In the genomic region with DNA sequence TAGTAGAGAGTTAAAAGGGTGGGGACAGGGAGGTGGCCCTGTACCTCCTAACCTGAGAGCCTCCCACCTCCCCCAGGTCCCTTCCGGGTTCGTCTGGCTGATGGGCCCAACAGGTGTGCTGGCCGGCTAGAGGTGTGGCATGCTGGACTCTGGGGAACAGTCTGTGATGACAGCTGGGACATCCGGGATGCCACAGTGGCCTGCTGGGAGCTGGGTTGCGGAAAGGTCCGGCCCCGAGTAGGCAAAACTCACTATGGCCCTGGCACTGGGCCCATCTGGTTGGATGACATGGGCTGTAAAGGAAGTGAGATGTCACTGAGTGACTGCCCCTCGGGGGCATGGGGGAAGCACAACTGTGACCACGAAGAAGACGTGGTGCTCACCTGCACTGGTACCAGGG, we compare ENCODE assay signal across 28 mouse cellular contexts. TPM values are rescaled to one million over a fixed set of nuclear protein-coding genes. Genes with fewer than 3 reads are reported as not detected.
DNase-seq lines count a peak whose midpoint lies in the region; ATAC-seq and TF ChIP-seq lines count a peak whose summit lies in the region.
"Had no signal": no experiment of that assay in that cellular context is flagged by ENCODE, and none has a peak within 500 bp of the region (broad histone marks: within the 10 kb centered on the region; RNA-seq: fewer than 3 reads in every experiment).

No protein-coding gene starts in this region.

- ATAC-seq in hindbrain, embryonic 13.5 days (ENCODE audit: low FRiP score), result no peak
- no peak for ATAC-seq in hindbrain, embryonic 16.5 days
- ATAC-seq in limb, embryonic 12.5 days (ENCODE audit: insufficient number of reproducible peaks, insufficient read depth, low FRiP score, low TSS enrichment, low read depth), result 0 out of 2 replicates have a peak, but pooled peaks have one; percentile 7
- ATAC-seq in frontal cortex, adult (ENCODE audit: low TSS enrichment), result no peak
- ATAC-seq: CD4-positive, CD25-positive, alpha-beta regulatory T cell, adult 4 months; forebrain, embryonic 14.5 days; forebrain, embryonic 16.5 days had no signal

- no peak overlapping the region for H3K4me2 ChIP-seq in hindbrain, embryonic 13.5 days
- no peak overlapping the region for H3K4me2 ChIP-seq in hindbrain, embryonic 16.5 days (ENCODE audit: low read length)
- H3K4me2 ChIP-seq in CH12.LX (ENCODE audit: insufficient read depth, low read depth, poor library complexity, severe bottlenecking), result no peak overlapping the region
- H3K4me2 ChIP-seq in limb, embryonic 12.5 days, result no peak overlapping the region
- H3K4me2 ChIP-seq: embryonic facial prominence, embryonic 13.5 days; embryonic facial prominence, embryonic 15.5 days; forebrain, embryonic 12.5 days had no signal

- no peak overlapping the region for H3K4me3 ChIP-seq in hindbrain, embryonic 13.5 days
- no peak overlapping the region for H3K4me3 ChIP-seq in hindbrain, embryonic 16.5 days (ENCODE audit: low read length)
- H3K4me3 ChIP-seq in CH12.LX (replicated peaks in 1 of 3; ENCODE audit: low read depth in 2 of 3, low read length in 2 of 3, poor library complexity in 1 of 3), result peak overlapping the region in 1 of 3 experiments; percentile 14
- H3K4me3 ChIP-seq in limb, embryonic 12.5 days (replicated peaks), result no peak overlapping the region
- H3K4me3 ChIP-seq: embryonic facial prominence, embryonic 13.5 days; embryonic facial prominence, embryonic 15.5 days; erythroblast, embryonic 14.5 days; forebrain, embryonic 10.5 days; forebrain, embryonic 12.5 days had no signal

- TF ChIP-seq POLR2A in CH12.LX (IDR thresholded peaks at IDR 0.05; ENCODE audit: low read depth, low read length), result no peak

- dilution Hi-C loops in CH12.LX (cut with MboI; ENCODE audit: extremely low pct_ligation_motif_present, extremely low pct_unique_long_range_greater_than_20kb, low sequenced_read_pairs), result no loop called here

- no peaks in the 10 kb centered on the region for H3K36me3 ChIP-seq in hindbrain, embryonic 13.5 days
- H3K36me3 ChIP-seq in hindbrain, embryonic 16.5 days (ENCODE audit: control insufficient read depth, insufficient read depth, low read length), result no peaks in the 10 kb centered on the region
- peaks cover 0 to 2% of the 10 kb centered on the region in 2 experiments for H3K36me3 ChIP-seq in CH12.LX (replicated peaks in 1 of 2; ENCODE audit: control insufficient read depth in 1 of 2, insufficient read depth in 1 of 2, low read length in 1 of 2)
- H3K36me3 ChIP-seq in limb, embryonic 12.5 days, result no peaks in the 10 kb centered on the region
- H3K36me3 ChIP-seq: embryonic facial prominence, embryonic 13.5 days; embryonic facial prominence, embryonic 15.5 days; forebrain, embryonic 10.5 days; forebrain, embryonic 12.5 days had no signal

- in situ Hi-C loops in CH12.LX (cut with MboI; ENCODE audit: low pct_ligation_motif_present, low pct_unique_long_range_greater_than_20kb, low sequenced_read_pairs), result no loop called here

- H3K27ac ChIP-seq in hindbrain, embryonic 13.5 days, result no peak overlapping the region
- H3K27ac ChIP-seq in hindbrain, embryonic 16.5 days (ENCODE audit: low read depth, low read length), result no peak overlapping the region
- H3K27ac ChIP-seq in CH12.LX (ENCODE audit: insufficient read depth, low read depth), result no peak overlapping the region
- H3K27ac ChIP-seq in limb, embryonic 12.5 days, result no peak overlapping the region
- H3K27ac ChIP-seq: embryonic facial prominence, embryonic 13.5 days; embryonic facial prominence, embryonic 15.5 days; forebrain, embryonic 10.5 days; forebrain, embryonic 12.5 days had no signal

- no peaks in the 10 kb centered on the region for H3K79me2 ChIP-seq in CH12.LX (replicated peaks; ENCODE audit: control insufficient read depth, extremely low read depth, insufficient read depth, poor library complexity, severe bottlenecking)

- H3K9ac ChIP-seq in hindbrain, embryonic 13.5 days, result peak overlapping the region; percentile 24; the same call in 1 of the 2 replicates
- no peak overlapping the region for H3K9ac ChIP-seq in hindbrain, embryonic 16.5 days (ENCODE audit: low read depth, low read length)
- no peak overlapping the region for H3K9ac ChIP-seq in CH12.LX (ENCODE audit: insufficient read depth, low read depth)
- no peak overlapping the region for H3K9ac ChIP-seq in limb, embryonic 12.5 days (replicated peaks)
- H3K9ac ChIP-seq: embryonic facial prominence, embryonic 13.5 days; embryonic facial prominence, embryonic 15.5 days; forebrain, embryonic 12.5 days had no signal

- peak; percentile 7 for DNase-seq in cerebellum, adult 8-10 months
- DNase-seq in cerebellum, postnatal 4 days (ENCODE audit: low spot score in 2 of 2), result no peak
- DNase-seq in CH12.LX (ENCODE audit: extremely low read depth), result peak; percentile 31
- DNase-seq: adrenal gland, adult 2 months; adrenal gland, postnatal 10 days; adrenal gland, postnatal 25 days; B cell, adult 2 months; cerebellum, adult 11 months; cerebellum, adult 18-20 months; cerebellum, adult 9-10 months; cerebellum, postnatal 10 days; cerebellum, postnatal 25 days; embryo, embryonic 11 days had no signal

- no peak for TF ChIP-seq RAD21 in CH12.LX (IDR thresholded peaks at IDR 0.05; ENCODE audit: low read depth, low read length)

- H3K9me3 ChIP-seq in hindbrain, embryonic 13.5 days, result 0 out of 2 replicates have a peak, but pooled peaks cover 3% of the 10 kb centered on the region
- H3K9me3 ChIP-seq in hindbrain, embryonic 16.5 days (ENCODE audit: control insufficient read depth, low read length), result no peaks in the 10 kb centered on the region
- peaks cover 5% of the 10 kb centered on the region for H3K9me3 ChIP-seq in CH12.LX (replicated peaks; ENCODE audit: low read length)
- peaks cover 6% of the 10 kb centered on the region for H3K9me3 ChIP-seq in limb, embryonic 12.5 days
- H3K9me3 ChIP-seq: embryonic facial prominence, embryonic 13.5 days; embryonic facial prominence, embryonic 15.5 days had no signal

- TF ChIP-seq EP300 in CH12.LX (IDR thresholded peaks at IDR 0.05; ENCODE audit: low read length), result no peak

- H3K4me1 ChIP-seq in hindbrain, embryonic 13.5 days (replicated peaks), result no peaks in the 10 kb centered on the region
- no peaks in the 10 kb centered on the region for H3K4me1 ChIP-seq in hindbrain, embryonic 16.5 days (ENCODE audit: control insufficient read depth, insufficient read depth, low read depth, low read length)
- H3K4me1 ChIP-seq in CH12.LX (ENCODE audit: control insufficient read depth in 1 of 2, insufficient read depth in 2 of 2), result peaks cover 6 to 38% of the 10 kb centered on the region in 2 experiments
- no peaks in the 10 kb centered on the region for H3K4me1 ChIP-seq in limb, embryonic 12.5 days (replicated peaks)
- H3K4me1 ChIP-seq: embryonic facial prominence, embryonic 13.5 days; forebrain, embryonic 10.5 days; forebrain, embryonic 12.5 days had no signal

- WGBS in hindbrain, embryonic 13.5 days, result 74% methylated on average over 10 of the region's 10 CpGs
- 76% methylated on average over 10 of the region's 10 CpGs for WGBS in hindbrain, embryonic 16.5 days
- WGBS in limb, embryonic 12.5 days, result 79% methylated on average over 10 of the region's 10 CpGs

- no peaks in the 10 kb centered on the region for H3K27me3 ChIP-seq in hindbrain, embryonic 13.5 days
- H3K27me3 ChIP-seq in hindbrain, embryonic 16.5 days (replicated peaks; ENCODE audit: control insufficient read depth, insufficient read depth, low read length), result no peaks in the 10 kb centered on the region
- H3K27me3 ChIP-seq in CH12.LX (replicated peaks), result no peaks in the 10 kb centered on the region
- H3K27me3 ChIP-seq in limb, embryonic 12.5 days, result no peaks in the 10 kb centered on the region
- H3K27me3 ChIP-seq: embryonic facial prominence, embryonic 13.5 days; embryonic facial prominence, embryonic 15.5 days; forebrain, embryonic 12.5 days had no signal

- no peak for TF ChIP-seq CTCF in CH12.LX (conservative IDR thresholded peaks at IDR 0.05 in 1 of 2, IDR thresholded peaks at IDR 0.05 in 1 of 2; ENCODE audit: low read depth in 2 of 2, low read length in 2 of 2)

RNA-seq across cellular contexts. Expression of a gene that starts 11.2 kb away (rescaled TPM):
- 0.73 and 1.3 TPM in 2 replicates for polyA plus RNA-seq in hindbrain, embryonic 13.5 days (2015; fragmentation: Nextera tagmentation; extraction: Ambion mirVana)
- 1.1 and 2.4 TPM in 2 replicates for polyA plus RNA-seq in hindbrain, embryonic 16.5 days (2015; fragmentation: Nextera tagmentation; extraction: Ambion mirVana)
- 0.13 and 0.30 TPM in 2 replicates for total RNA-seq in CH12.LX (2012; rRNA removed)
- total RNA-seq in CH12.LX (2014; rRNA removed), result 0.08 and 0.09 TPM in 2 replicates
- polyA plus RNA-seq in CH12.LX (2012; ENCODE audit: insufficient read length, low read depth), result 1.5 and 1.6 TPM in 2 replicates
- 2.5 and 3.1 TPM in 2 replicates for polyA plus RNA-seq in limb, embryonic 12.5 days (2016; fragmentation: Nextera tagmentation; extraction: Ambion mirVana)
- total RNA-seq: common myeloid progenitor, adult 5-6 weeks had no signal
- polyA plus RNA-seq: erythroblast, embryonic 14.5 days had no signal

RNA-seq across cellular contexts. Expression of a gene that starts 15.0 kb away (rescaled TPM):
- polyA plus RNA-seq in hindbrain, embryonic 13.5 days (2015; fragmentation: Nextera tagmentation; extraction: Ambion mirVana), result 25.4 and 27.7 TPM in 2 replicates
- polyA plus RNA-seq in hindbrain, embryonic 16.5 days (2015; fragmentation: Nextera tagmentation; extraction: Ambion mirVana), result 35.2 and 39.3 TPM in 2 replicates
- 0.63 and 1.3 TPM in 2 replicates for total RNA-seq in CH12.LX (2012; rRNA removed)
- total RNA-seq in CH12.LX (2014; rRNA removed), result 0.27 and 0.88 TPM in 2 replicates
- 0.97 and 1.7 TPM in 2 replicates for polyA plus RNA-seq in CH12.LX (2012; ENCODE audit: insufficient read length, low read depth)
- 3.1 and 4.4 TPM in 2 replicates for polyA plus RNA-seq in limb, embryonic 12.5 days (2016; fragmentation: Nextera tagmentation; extraction: Ambion mirVana)

RNA-seq across cellular contexts. Expression of a gene that starts 21.8 kb away (rescaled TPM):
- polyA plus RNA-seq in hindbrain, embryonic 13.5 days (2015; fragmentation: Nextera tagmentation; extraction: Ambion mirVana), result 3.6 and 4.9 TPM in 2 replicates
- polyA plus RNA-seq in hindbrain, embryonic 16.5 days (2015; fragmentation: Nextera tagmentation; extraction: Ambion mirVana), result 3.2 and 4.2 TPM in 2 replicates
- total RNA-seq in CH12.LX (2012; rRNA removed) (1.9 and 2.2 TPM in 2 replicates), CH12.LX (2014; rRNA removed) (0.42 and 0.87 TPM in 2 replicates)
- polyA plus RNA-seq in CH12.LX (2012; ENCODE audit: insufficient read length, low read depth), result 7.1 and 9.4 TPM in 2 replicates
- 3.6 and 4.2 TPM in 2 replicates for polyA plus RNA-seq in limb, embryonic 12.5 days (2016; fragmentation: Nextera tagmentation; extraction: Ambion mirVana)

RNA-seq across cellular contexts. Expression of a gene that starts 27.4 kb away (rescaled TPM):
- polyA plus RNA-seq in hindbrain, embryonic 13.5 days (2015; fragmentation: Nextera tagmentation; extraction: Ambion mirVana), result 0.25 TPM in 1 of 2 replicates, not detected in the other
- 0.14 TPM in 1 of 2 replicates, not detected in the other for polyA plus RNA-seq in hindbrain, embryonic 16.5 days (2015; fragmentation: Nextera tagmentation; extraction: Ambion mirVana)
- total RNA-seq in CH12.LX (2012; rRNA removed), result 0.08 and 0.30 TPM in 2 replicates
- not detected in 2 replicates for total RNA-seq in CH12.LX (2014; rRNA removed)
- polyA plus RNA-seq in CH12.LX (2012; ENCODE audit: insufficient read length, low read depth), result 0.10 TPM in 1 of 2 replicates, not detected in the other
- polyA plus RNA-seq in limb, embryonic 12.5 days (2016; fragmentation: Nextera tagmentation; extraction: Ambion mirVana), result 0.29 and 0.51 TPM in 2 replicates
- total RNA-seq: common myeloid progenitor, adult 5-6 weeks; MEL had no signal
- polyA plus RNA-seq: CD4-positive, CD25-positive, alpha-beta regulatory T cell, adult 4 months; embryonic facial prominence, embryonic 11.5 days; embryonic facial prominence, embryonic 13.5 days; erythroblast, embryonic 14.5 days; forebrain, embryonic 12.5 days; forebrain, embryonic 14.5 days; forebrain, embryonic 16.5 days had no signal

RNA-seq across cellular contexts. Expression of a gene that starts 30.5 kb away (rescaled TPM):
- 0.26 and 0.45 TPM in 2 replicates for polyA plus RNA-seq in hindbrain, embryonic 13.5 days (2015; fragmentation: Nextera tagmentation; extraction: Ambion mirVana)
- 0.48 and 0.52 TPM in 2 replicates for polyA plus RNA-seq in hindbrain, embryonic 16.5 days (2015; fragmentation: Nextera tagmentation; extraction: Ambion mirVana)
- total RNA-seq in CH12.LX (2012; rRNA removed), result 0.17 TPM in 1 of 2 replicates, not detected in the other
- total RNA-seq in CH12.LX (2014; rRNA removed), result not detected in 2 replicates
- polyA plus RNA-seq in CH12.LX (2012; ENCODE audit: insufficient read length, low read depth), result 0.90 and 1.4 TPM in 2 replicates
- polyA plus RNA-seq in limb, embryonic 12.5 days (2016; fragmentation: Nextera tagmentation; extraction: Ambion mirVana), result not detected in 2 replicates
- total RNA-seq: adrenal gland, postnatal 10 days; adrenal gland, postnatal 25 days; common myeloid progenitor, adult 5-6 weeks had no signal
- polyA plus RNA-seq: adrenal gland, adult 2 months; CD4-positive, CD25-positive, alpha-beta regulatory T cell, adult 4 months; embryonic facial prominence, embryonic 15.5 days; erythroblast, embryonic 14.5 days had no signal

Comparison
In these comparisons a context has a peak if more than half of its experiments do, and no peak if none do; other contexts are left out.
1. DNase-seq: peak in cerebellum, adult 8-10 months (single experiment) and CH12.LX (single experiment); none in cerebellum, postnatal 4 days (0 of 2).